Mouse (Mus musculus): ENCODE measurements at regions not wholly inside any gene's neighbourhood (a gene's known extent, or its start where the extent isn't known, plus 50 kb on each side); places are given as distances from the start of the nearest gene placed in this dataset.

GRCm38 (mm10) chr3:104343096-104343495 lies 122.9 kb upstream of the Magi3 start:
- in situ Hi-C loops (cut with MboI; ENCODE audit: unreplicated experiment in 2 of 2): no loop called here

GRCm38 (mm10) chr3:104342220-104342619 lies 122.0 kb upstream of the Magi3 start:
- in situ Hi-C loops (cut with MboI; ENCODE audit: unreplicated experiment in 2 of 2): no loop called here

GRCm38 (mm10) chr3:104340331-104340730 lies 120.2 kb upstream of the Magi3 start:
- in situ Hi-C loops (cut with MboI; ENCODE audit: unreplicated experiment in 2 of 2): no loop called here

GRCm38 (mm10) chr3:104336867-104337266 lies 116.7 kb upstream of the Magi3 start:
- in situ Hi-C loops (cut with MboI; ENCODE audit: unreplicated experiment in 2 of 2): no loop called here

- in situ Hi-C loops (cut with MboI; ENCODE audit: unreplicated experiment in 2 of 2): no loop called here
Measured at GRCm38 (mm10) chr3:104336308-104336707, 116.1 kb upstream of the Magi3 start.

GRCm38 (mm10) chr3:104334760-104335159 lies 114.6 kb upstream of the Magi3 start:
- in situ Hi-C loops (cut with MboI; ENCODE audit: unreplicated experiment in 2 of 2): no loop called here

- in situ Hi-C loops (cut with MboI; ENCODE audit: unreplicated experiment in 2 of 2): no loop called here
Measured at GRCm38 (mm10) chr3:104333345-104333744, 113.2 kb upstream of the Magi3 start.

GRCm38 (mm10) chr3:104330646-104331045 lies 110.5 kb upstream of the Magi3 start:
- in situ Hi-C loops (cut with MboI; ENCODE audit: unreplicated experiment in 2 of 2): no loop called here

GRCm38 (mm10) chr3:104327829-104328228 lies 107.7 kb upstream of the Magi3 start:
- in situ Hi-C loops (cut with MboI; ENCODE audit: unreplicated experiment in 2 of 2): no loop called here

GRCm38 (mm10) chr3:104327034-104327729 lies 107.0 kb upstream of the Magi3 start:
- in situ Hi-C loops (cut with MboI; ENCODE audit: unreplicated experiment in 2 of 2): no loop called here

- in situ Hi-C loops (cut with MboI; ENCODE audit: unreplicated experiment in 2 of 2): no loop called here
Measured at GRCm38 (mm10) chr3:104322591-104322990, 102.4 kb upstream of the Magi3 start.

GRCm38 (mm10) chr3:104320404-104320803 lies 100.2 kb upstream of the Magi3 start:
- in situ Hi-C loops (cut with MboI; ENCODE audit: unreplicated experiment in 2 of 2): no loop called here

- in situ Hi-C loops (cut with MboI; ENCODE audit: unreplicated experiment in 2 of 2): no loop called here
Measured at GRCm38 (mm10) chr3:104319377-104319776, 99.2 kb upstream of the Magi3 start.

- in situ Hi-C loops (cut with MboI; ENCODE audit: unreplicated experiment in 2 of 2): no loop called here
Measured at GRCm38 (mm10) chr3:104318911-104319310, 98.7 kb upstream of the Magi3 start.

GRCm38 (mm10) chr3:104317528-104317927 lies 97.4 kb upstream of the Magi3 start:
- in situ Hi-C loops (cut with MboI; ENCODE audit: unreplicated experiment in 2 of 2): no loop called here

GRCm38 (mm10) chr3:104313063-104313462 lies 92.9 kb upstream of the Magi3 start:
- in situ Hi-C loops (cut with MboI; ENCODE audit: unreplicated experiment in 2 of 2): no loop called here

- in situ Hi-C loops (cut with MboI; ENCODE audit: unreplicated experiment in 2 of 2): no loop called here
Measured at GRCm38 (mm10) chr3:104306961-104307360, 86.8 kb upstream of the Magi3 start.

- in situ Hi-C loops (cut with MboI; ENCODE audit: unreplicated experiment in 2 of 2): no loop called here
Measured at GRCm38 (mm10) chr3:104305904-104306563, 85.9 kb upstream of the Magi3 start.

GRCm38 (mm10) chr3:104303577-104303976 lies 83.4 kb upstream of the Magi3 start:
- in situ Hi-C loops (cut with MboI; ENCODE audit: unreplicated experiment in 2 of 2): no loop called here

- in situ Hi-C loops (cut with MboI; ENCODE audit: unreplicated experiment in 2 of 2): no loop called here
Measured at GRCm38 (mm10) chr3:104300201-104300600, 80.0 kb upstream of the Magi3 start.

- in situ Hi-C loops (cut with MboI; ENCODE audit: unreplicated experiment in 2 of 2): no loop called here
Measured at GRCm38 (mm10) chr3:104298878-104299277, 78.7 kb upstream of the Magi3 start.

GRCm38 (mm10) chr3:104298409-104298808 lies 78.2 kb upstream of the Magi3 start:
- in situ Hi-C loops (cut with MboI; ENCODE audit: unreplicated experiment in 2 of 2): no loop called here
